Comparison of ENCODE assay signal across 10 mouse cellular contexts in the genomic region with DNA sequence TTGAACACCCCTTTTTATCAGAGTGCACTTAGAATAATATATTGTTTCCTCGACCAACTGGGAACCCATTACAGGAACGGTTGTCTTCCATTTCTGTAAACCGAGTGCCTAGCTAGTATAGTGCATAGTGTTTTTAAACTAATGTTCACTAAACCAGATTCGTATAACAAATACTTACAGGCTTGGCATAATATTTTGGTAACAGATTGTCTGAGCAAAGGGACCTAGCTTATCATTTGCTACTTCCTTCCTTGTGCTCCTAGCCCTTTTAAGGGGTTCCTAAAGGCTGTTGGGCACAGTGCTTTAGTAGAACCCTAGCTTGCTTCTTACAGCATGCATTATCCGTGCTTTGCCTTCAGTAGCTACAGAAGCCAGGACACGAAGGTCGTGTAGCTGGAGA. TPM values are rescaled to one million over a fixed set of nuclear protein-coding genes. Genes with fewer than 3 reads are reported as not detected.
DNase-seq lines count a peak whose midpoint lies in the region; ATAC-seq and TF ChIP-seq lines count a peak whose summit lies in the region.
"Had no signal": no experiment of that assay in that cellular context is flagged by ENCODE, and none has a peak within 500 bp of the region (broad histone marks: within the 10 kb centered on the region; RNA-seq: fewer than 3 reads in every experiment).

No protein-coding gene starts in this region.

- H3K4me3 ChIP-seq in kidney, embryonic 14.5 days (ENCODE audit: low read length), result no peak overlapping the region
- no peak overlapping the region for H3K4me3 ChIP-seq in cortical plate, adult 2 months (ENCODE audit: insufficient read depth, low read length)
- H3K4me3 ChIP-seq in forebrain, embryonic 15.5 days, result no peak overlapping the region
- H3K4me3 ChIP-seq in limb, embryonic 14.5 days (replicated peaks; ENCODE audit: low read length), result no peak overlapping the region

- no peak overlapping the region for H3K4me2 ChIP-seq in kidney, embryonic 14.5 days (replicated peaks; ENCODE audit: low read depth, low read length)
- no peak overlapping the region for H3K4me2 ChIP-seq in forebrain, embryonic 15.5 days (replicated peaks)
- H3K4me2 ChIP-seq in limb, embryonic 14.5 days (replicated peaks; ENCODE audit: low read depth, low read length, severe bottlenecking), result peak overlapping the region; percentile 20; the same call in 1 of the 2 replicates

- peaks cover 19% of the 10 kb centered on the region for H3K4me1 ChIP-seq in kidney, embryonic 14.5 days (ENCODE audit: control insufficient read depth, insufficient read depth, low read length)
- H3K4me1 ChIP-seq in cortical plate, adult 2 months (ENCODE audit: control insufficient read depth, insufficient read depth, low read length), result peaks cover 3% of the 10 kb centered on the region
- H3K4me1 ChIP-seq in forebrain, embryonic 15.5 days, result peaks cover 33% of the 10 kb centered on the region
- peaks cover 31% of the 10 kb centered on the region for H3K4me1 ChIP-seq in limb, embryonic 14.5 days (ENCODE audit: control insufficient read depth, insufficient read depth, low read length)

- H3K9ac ChIP-seq in kidney, embryonic 14.5 days (ENCODE audit: low read depth, low read length), result no peak overlapping the region
- no peak overlapping the region for H3K9ac ChIP-seq in forebrain, embryonic 15.5 days (replicated peaks)
- peak overlapping the region; percentile 40; the same call in 1 of the 2 replicates for H3K9ac ChIP-seq in limb, embryonic 14.5 days (ENCODE audit: low read depth, low read length, severe bottlenecking)

- TF ChIP-seq POLR2A in cortical plate, adult 2 months (IDR thresholded peaks at IDR 0.05; ENCODE audit: extremely low read depth, insufficient read depth, low read length), result no peak
- TF ChIP-seq POLR2A in limb, embryonic 14.5 days (IDR thresholded peaks at IDR 0.05; ENCODE audit: borderline replicate concordance, extremely low read depth, insufficient read depth, insufficient read length), result no peak

- WGBS in kidney, embryonic 14.5 days, result 28% methylated on average over 7 of the region's 7 CpGs
- 38% methylated on average over 7 of the region's 7 CpGs for WGBS in forebrain, embryonic 15.5 days
- WGBS in limb, embryonic 14.5 days, result 27% methylated on average over 7 of the region's 7 CpGs

- no peaks in the 10 kb centered on the region for H3K36me3 ChIP-seq in kidney, embryonic 14.5 days (ENCODE audit: control insufficient read depth, insufficient read depth, low read length)
- no peaks in the 10 kb centered on the region for H3K36me3 ChIP-seq in forebrain, embryonic 15.5 days
- H3K36me3 ChIP-seq in limb, embryonic 14.5 days (ENCODE audit: control insufficient read depth, insufficient read depth, low read length), result no peaks in the 10 kb centered on the region

- DNase-seq in kidney, postnatal 14 days, result no peak
- no peak for DNase-seq in limb, embryonic 14.5 days (ENCODE audit: low spot score)
- no peak for DNase-seq in frontal cortex, postnatal 10 days (ENCODE audit: low spot score in 2 of 2)
- DNase-seq in cerebellum, adult 11-12 months, result no peak
- DNase-seq in embryo, embryonic 9.5 days (ENCODE audit: extremely low spot score), result no peak
- DNase-seq: right cerebral cortex, postnatal 4 days had no signal

- no peak for ATAC-seq in kidney, embryonic 14.5 days (ENCODE audit: low FRiP score, low TSS enrichment)
- no peak for ATAC-seq in forebrain, embryonic 15.5 days (replicated peaks)
- no peak for ATAC-seq in limb, embryonic 14.5 days (ENCODE audit: low FRiP score, low read depth)

- no peaks in the 10 kb centered on the region for H3K9me3 ChIP-seq in kidney, embryonic 14.5 days (ENCODE audit: control insufficient read depth, low read length)
- H3K9me3 ChIP-seq in forebrain, embryonic 15.5 days, result no peaks in the 10 kb centered on the region
- no peaks in the 10 kb centered on the region for H3K9me3 ChIP-seq in limb, embryonic 14.5 days (ENCODE audit: control insufficient read depth, low read length)

- H3K27me3 ChIP-seq in kidney, embryonic 14.5 days (ENCODE audit: control insufficient read depth, insufficient read depth, low read length), result no peaks in the 10 kb centered on the region
- no peaks in the 10 kb centered on the region for H3K27me3 ChIP-seq in forebrain, embryonic 15.5 days
- H3K27me3 ChIP-seq in limb, embryonic 14.5 days (ENCODE audit: control insufficient read depth, insufficient read depth, low read length), result no peaks in the 10 kb centered on the region
- H3K27me3 ChIP-seq: CH12.LX had no signal

- TF ChIP-seq CTCF in cortical plate, adult 2 months (IDR thresholded peaks at IDR 0.05; ENCODE audit: extremely low read depth, insufficient read depth, low read length), result no peak

- H3K27ac ChIP-seq in kidney, embryonic 14.5 days (ENCODE audit: low read depth, low read length), result peak overlapping the region; percentile 77
- peak overlapping the region; percentile 48; the same call in 1 of the 2 replicates for H3K27ac ChIP-seq in cortical plate, adult 2 months (ENCODE audit: insufficient read depth, low read length)
- peak overlapping the region; percentile 77 for H3K27ac ChIP-seq in forebrain, embryonic 15.5 days (replicated peaks)
- H3K27ac ChIP-seq in limb, embryonic 14.5 days (replicated peaks; ENCODE audit: low read depth, low read length), result peak overlapping the region; percentile 84

RNA-seq across cellular contexts. Expression of a gene that starts 3.9 kb away (rescaled TPM):
- 74.9 and 87.9 TPM in 2 replicates for polyA plus RNA-seq in kidney, embryonic 14.5 days (2014; fragmentation: Nextera tagmentation; extraction: Ambion mirVana)
- polyA plus RNA-seq in cortical plate, adult 2 months (2012; rRNA removed), result 173 and 175 TPM in 2 replicates
- 107 and 112 TPM in 2 replicates for polyA plus RNA-seq in forebrain, embryonic 15.5 days (2015; fragmentation: Nextera tagmentation; extraction: Ambion mirVana)
- polyA plus RNA-seq in limb, embryonic 14.5 days (2012; rRNA removed), result 101 and 119 TPM in 2 replicates
- polyA plus RNA-seq in limb, embryonic 14.5 days (2014; fragmentation: Nextera tagmentation; extraction: Ambion mirVana), result 81.6 and 84.1 TPM in 2 replicates

RNA-seq across cellular contexts. Expression of a gene that starts 18.6 kb away (rescaled TPM):
- 0.70 and 1.1 TPM in 2 replicates for polyA plus RNA-seq in kidney, embryonic 14.5 days (2014; fragmentation: Nextera tagmentation; extraction: Ambion mirVana)
- 2.7 and 3.1 TPM in 2 replicates for polyA plus RNA-seq in cortical plate, adult 2 months (2012; rRNA removed)
- polyA plus RNA-seq in forebrain, embryonic 15.5 days (2015; fragmentation: Nextera tagmentation; extraction: Ambion mirVana), result 0.29 and 0.61 TPM in 2 replicates
- 14.3 and 15.7 TPM in 2 replicates for polyA plus RNA-seq in limb, embryonic 14.5 days (2012; rRNA removed)
- polyA plus RNA-seq in limb, embryonic 14.5 days (2014; fragmentation: Nextera tagmentation; extraction: Ambion mirVana), result 17.9 and 23.3 TPM in 2 replicates

RNA-seq across cellular contexts. Expression of a gene that starts 40.9 kb away (rescaled TPM):
- 2.8 and 4.1 TPM in 2 replicates for polyA plus RNA-seq in kidney, embryonic 14.5 days (2014; fragmentation: Nextera tagmentation; extraction: Ambion mirVana)
- polyA plus RNA-seq in cortical plate, adult 2 months (2012; rRNA removed), result 7.8 and 7.9 TPM in 2 replicates
- 1.7 and 1.8 TPM in 2 replicates for polyA plus RNA-seq in forebrain, embryonic 15.5 days (2015; fragmentation: Nextera tagmentation; extraction: Ambion mirVana)
- polyA plus RNA-seq in limb, embryonic 14.5 days (2012; rRNA removed), result 6.7 and 7.5 TPM in 2 replicates
- polyA plus RNA-seq in limb, embryonic 14.5 days (2014; fragmentation: Nextera tagmentation; extraction: Ambion mirVana), result 9.4 and 10.4 TPM in 2 replicates
